Mouse (Mus musculus) embryonic facial prominence, embryonic 13.5 days (tissue): Measurements from ENCODE around the gene Olfr961. TPM values are rescaled to one million over a fixed set of nuclear protein-coding genes. Genes with fewer than 3 reads are reported as not detected.

Source experiments
- ATAC-seq: fragments of 200-750 bp; cut with Nextera tagmentation; 2 replicates; pipeline ENCODE4 v1.8.0; 2017; ENCODE audit warnings: low read depth; ENCODE audit not compliant: insufficient number of reproducible peaks, insufficient read depth, low FRiP score, low TSS enrichment
- H3K27ac ChIP-seq: fragments of 300-500 bp; sonication (generic); 2 replicates; pipeline ENCODE4 v1.5.1; 2015; ENCODE audit warnings: moderate library complexity, mild to moderate bottlenecking, inconsistent platforms
- H3K27me3 ChIP-seq: fragments of 300-500 bp; sonication (generic); 2 replicates; pipeline ENCODE4 v1.6.1; 2015; ENCODE audit warnings: mild to moderate bottlenecking, inconsistent platforms
- H3K36me3 ChIP-seq: fragments of 300-500 bp; sonication (generic); 2 replicates; pipeline ENCODE4 v1.6.1; 2015; ENCODE audit warnings: mild to moderate bottlenecking, inconsistent platforms
- H3K4me1 ChIP-seq: fragments of 300-500 bp; sonication (generic); 2 replicates; pipeline ENCODE4 v1.6.1; 2015; ENCODE audit warnings: inconsistent platforms
- H3K4me2 ChIP-seq: fragments of 300-500 bp; sonication (generic); 2 replicates; pipeline ENCODE4 v1.6.1; 2015; ENCODE audit warnings: moderate library complexity, mild to moderate bottlenecking, inconsistent platforms
- H3K4me3 ChIP-seq: fragments of 300-500 bp; sonication (generic); 2 replicates; pipeline ENCODE4 v1.5.1; 2015; ENCODE audit warnings: mild to moderate bottlenecking, inconsistent platforms
- H3K9ac ChIP-seq: fragments of 300-500 bp; sonication (generic); 2 replicates; pipeline ENCODE4 v1.6.1; 2015; ENCODE audit warnings: mild to moderate bottlenecking, inconsistent platforms
- H3K9me3 ChIP-seq: fragments of 300-500 bp; sonication (generic); 2 replicates; pipeline ENCODE4 v1.6.1; 2016; ENCODE audit warnings: inconsistent platforms
- WGBS: fragments of 180-500 bp; shearing (Covaris S2); methylation state at CpG from one replicate; pipeline ENCODE4 v1.1.7; 2015; ENCODE audit warnings: mixed read lengths; 5-methylcytosine and 5-hydroxymethylcytosine counted together
- polyA plus RNA-seq: library from polyadenylated mRNA; unstranded; fragments of >200 nt; fragmentation: Nextera tagmentation; extraction: Ambion mirVana; gene quantifications from 2 replicates; pipeline ENCODE4 v1.2.1, GENCODE M21; 2015

Gene Olfr961
- polyA plus RNA-seq, 1 experiment from 2014 or later: not detected

DNA sequence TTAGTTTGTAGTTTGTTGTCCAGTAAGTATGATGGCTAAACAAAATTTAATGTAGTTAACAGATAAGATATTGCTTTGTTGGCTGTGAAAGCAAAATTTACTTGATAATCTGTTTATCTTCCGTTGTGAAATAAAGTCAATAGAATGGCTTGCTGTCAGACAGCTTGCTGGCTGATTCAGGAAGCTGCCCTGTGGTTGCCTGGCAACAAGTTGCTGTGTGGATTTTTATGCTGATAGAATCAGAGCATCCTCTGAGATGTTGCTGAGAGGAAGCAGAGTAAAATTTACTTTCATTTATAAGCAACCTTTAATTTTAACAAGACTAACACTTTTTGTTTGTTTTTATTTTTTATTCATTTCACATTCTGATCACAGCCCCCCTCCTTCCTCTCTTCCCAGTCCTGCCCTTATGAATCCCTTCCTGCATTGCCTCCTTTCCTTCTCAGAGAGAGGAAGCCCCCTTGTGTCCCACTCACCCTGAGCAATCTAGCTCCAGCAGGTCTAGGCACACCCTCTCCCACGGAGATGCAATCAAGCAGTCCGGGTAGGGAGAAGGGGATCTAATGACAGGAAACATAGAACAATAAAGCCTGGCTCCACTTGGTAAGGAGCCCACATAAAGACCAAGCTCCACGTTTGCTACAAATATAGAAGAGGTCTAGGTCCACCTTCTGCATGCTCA is 10.8 kb upstream of the Olfr961 start:
- WGBS: 29% methylated on average over 4 of the region's 4 CpGs

DNA sequence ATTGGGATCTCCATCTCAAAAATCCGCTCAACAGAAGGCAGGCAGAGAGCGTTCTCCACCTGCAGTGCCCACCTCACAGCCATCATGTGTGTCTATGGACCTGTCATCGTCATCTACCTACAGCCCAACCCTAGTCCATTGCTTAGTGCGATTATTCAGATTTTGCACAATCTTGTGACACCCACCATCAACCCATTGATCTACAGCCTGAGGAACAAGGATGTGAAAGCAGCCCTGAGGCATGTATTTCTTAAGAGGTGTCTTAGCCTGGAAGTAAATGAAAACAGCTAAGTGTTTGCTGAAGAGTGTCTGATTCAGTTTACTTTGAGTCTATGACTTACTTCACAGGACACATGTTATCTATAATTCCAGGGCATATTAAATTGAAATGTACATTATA is 2.5 kb downstream of the Olfr961 start:
- Histone ChIP-seq H3K4me2 (no peak overlapping the region), H3K27ac (no peak overlapping the region), H3K9me3 (no peaks in the 10 kb centered on the region), H3K4me3 (no peak overlapping the region), H3K9ac (no peak overlapping the region), H3K4me1 (no peaks in the 10 kb centered on the region), H3K27me3 (no peaks in the 10 kb centered on the region), H3K36me3 (no peaks in the 10 kb centered on the region)
- ATAC-seq: no peak
- 90% methylated on average over 4 of the region's 4 CpGs for WGBS

More for the DNA sequence above, 10.8 kb upstream of the Olfr961 start:
- no peaks in the 10 kb centered on the region for H3K9me3 ChIP-seq
- no peaks in the 10 kb centered on the region for H3K36me3 ChIP-seq
- no peak overlapping the region for H3K27ac ChIP-seq
- no peak for ATAC-seq
- no peak overlapping the region for H3K4me3 ChIP-seq
- H3K9ac ChIP-seq: no peak overlapping the region
- no peaks in the 10 kb centered on the region for H3K27me3 ChIP-seq
- no peaks in the 10 kb centered on the region for H3K4me1 ChIP-seq
- H3K4me2 ChIP-seq: no peak overlapping the region

DNA sequence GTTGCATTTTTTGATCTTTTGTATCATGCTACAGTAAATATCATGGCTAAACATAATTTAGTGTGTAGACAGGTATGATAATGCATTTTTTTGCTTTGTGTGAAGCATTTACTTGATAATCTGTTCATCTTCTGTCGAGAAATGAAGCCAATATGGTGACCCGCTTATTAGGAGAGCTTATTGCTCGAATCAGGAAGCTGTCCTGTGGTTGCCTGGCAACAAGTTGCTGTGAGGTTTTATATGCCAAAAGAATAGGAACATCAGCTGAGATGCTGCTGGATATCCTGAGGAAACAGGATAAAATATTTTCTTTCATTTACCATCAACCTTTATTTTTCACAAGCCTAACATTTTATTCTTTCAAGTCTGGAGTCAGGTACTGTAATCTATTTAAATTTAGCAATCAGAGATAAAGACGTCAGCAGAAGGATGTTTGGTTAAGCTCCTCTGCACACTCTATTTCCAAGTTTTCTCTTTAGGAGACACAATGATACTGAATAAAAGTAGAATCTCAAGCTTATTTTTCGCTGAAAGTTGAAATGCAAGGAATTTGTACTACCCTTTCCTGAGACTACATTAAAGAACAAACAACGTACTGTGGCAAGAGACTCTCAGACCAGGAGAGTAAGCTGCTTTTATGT is 10.0 kb downstream of the Olfr961 start:
- Histone ChIP-seq H3K9me3 (no peaks in the 10 kb centered on the region), H3K36me3 (no peaks in the 10 kb centered on the region), H3K9ac (no peak overlapping the region), H3K27ac (no peak overlapping the region), H3K4me2 (no peak overlapping the region), H3K4me1 (no peaks in the 10 kb centered on the region), H3K27me3 (no peaks in the 10 kb centered on the region), H3K4me3 (no peak overlapping the region)
- ATAC-seq: no peak
- 67% methylated on average over 6 of the region's 6 CpGs for whole genome bisulfite sequencing

DNA sequence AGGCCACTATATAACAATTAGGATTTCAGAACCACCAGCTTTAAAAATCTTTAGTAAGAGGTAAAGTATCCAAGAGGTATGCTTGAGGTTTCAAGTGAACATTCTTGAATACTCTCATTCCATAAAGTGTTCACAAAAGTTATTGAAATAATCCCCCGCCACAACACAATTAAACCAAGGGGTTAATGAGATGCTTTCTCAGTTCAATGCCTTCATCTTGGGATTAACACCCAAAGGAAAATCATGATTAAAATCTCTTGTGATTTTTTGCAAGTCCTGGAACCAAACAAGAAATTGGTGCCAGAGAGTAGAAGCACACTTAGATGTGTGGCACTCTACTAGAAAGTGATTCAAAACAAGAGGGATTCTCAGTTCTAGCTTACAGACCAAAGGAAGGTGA is 22.0 kb downstream of the Olfr961 start, which contains the start of gene Olfr963:
Gene Olfr963, plus strand, starts transcription at position 301 of the 400 bp plus-strand sequence.
- WGBS: 87% methylated on average over 1 of the region's 1 CpGs

DNA sequence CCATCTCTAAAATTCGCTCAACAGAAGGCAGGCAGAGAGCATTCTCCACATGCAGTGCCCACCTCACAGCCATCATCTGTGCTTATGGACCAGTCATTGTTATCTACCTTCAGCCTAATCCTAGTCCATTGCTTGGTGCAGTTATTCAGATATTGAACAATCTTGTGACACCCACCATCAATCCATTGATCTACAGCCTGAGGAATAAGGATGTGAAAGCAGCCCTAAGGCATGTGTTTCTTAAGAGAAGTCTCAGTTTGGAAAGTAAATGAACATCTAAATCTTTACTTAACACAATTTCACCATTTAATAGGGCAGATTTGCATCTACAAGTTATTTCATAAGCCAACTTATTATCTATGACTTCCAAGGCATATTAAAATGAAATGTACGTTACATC is 24.8 kb downstream of the Olfr961 start:
- no peak for ATAC-seq
- Histone ChIP-seq H3K27ac (no peak overlapping the region), H3K36me3 (no peaks in the 10 kb centered on the region), H3K4me3 (no peak overlapping the region), H3K4me1 (no peaks in the 10 kb centered on the region), H3K27me3 (no peaks in the 10 kb centered on the region), H3K4me2 (no peak overlapping the region), H3K9ac (no peak overlapping the region), H3K9me3 (no peaks in the 10 kb centered on the region)
- 80% methylated on average over 2 of the region's 2 CpGs for WGBS

More for the DNA sequence above, 22.0 kb downstream of the Olfr961 start, which contains the start of gene Olfr963:
- no peaks in the 10 kb centered on the region for H3K9me3 ChIP-seq
- H3K4me2 ChIP-seq: no peak within 1 kb of the TSS
- H3K36me3 ChIP-seq: no peaks in the 10 kb centered on the region
- ATAC-seq: no peak
- no peaks in the 10 kb centered on the region for H3K4me1 ChIP-seq
- no peak within 1 kb of the TSS for H3K9ac ChIP-seq
- no peak within 1 kb of the TSS for H3K4me3 ChIP-seq
- H3K27me3 ChIP-seq: no peaks in the 10 kb centered on the region
- H3K27ac ChIP-seq: no peak within 1 kb of the TSS

DNA sequence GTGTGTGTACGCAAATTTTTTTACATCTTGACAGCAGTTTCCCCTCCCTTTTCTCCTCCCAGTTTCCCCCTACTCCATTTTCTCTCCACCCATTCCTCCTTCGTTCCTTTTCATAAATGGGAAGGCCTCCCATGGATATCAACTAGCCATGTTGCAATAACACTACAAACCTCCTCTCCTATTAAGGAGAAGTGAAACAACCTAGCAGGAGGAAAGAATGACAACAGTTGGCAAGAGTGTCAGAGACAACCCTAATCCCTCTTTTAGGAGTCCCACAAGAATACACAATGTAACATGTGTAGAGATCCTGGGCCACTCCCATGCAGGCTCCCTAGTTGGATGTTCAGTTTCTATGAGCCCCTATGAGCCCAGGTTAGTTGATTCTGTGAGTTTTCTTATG is 29.9 kb downstream of the Olfr961 start:
- Histone ChIP-seq H3K4me1 (no peaks in the 10 kb centered on the region), H3K4me2 (no peak overlapping the region), H3K4me3 (no peak overlapping the region), H3K27ac (no peak overlapping the region), H3K36me3 (no peaks in the 10 kb centered on the region), H3K9me3 (no peaks in the 10 kb centered on the region), H3K27me3 (no peaks in the 10 kb centered on the region), H3K9ac (no peak overlapping the region)
- no peak for ATAC-seq
- WGBS: 78% methylated on average over 2 of the region's 2 CpGs

DNA sequence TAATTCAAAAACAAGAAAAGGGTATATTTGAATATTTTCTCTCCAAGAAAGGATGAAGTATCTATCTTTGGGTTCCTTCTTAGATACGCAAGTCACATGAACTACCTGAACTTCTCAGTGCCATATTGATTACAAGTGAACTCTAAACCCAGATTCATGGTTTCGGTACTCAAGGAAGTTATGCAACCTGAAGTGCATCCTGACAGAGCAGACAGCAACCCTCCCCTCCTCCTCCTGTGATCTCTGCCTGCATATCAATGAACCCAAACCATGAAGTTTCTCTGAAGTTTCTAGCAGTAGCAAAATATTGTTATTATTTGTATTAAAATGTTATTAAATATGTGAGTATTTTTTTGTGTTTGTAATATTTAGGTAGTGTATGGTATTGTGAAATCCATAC is 33.7 kb downstream of the Olfr961 start:
- WGBS: 96% methylated on average over 2 of the region's 2 CpGs
- H3K4me1 ChIP-seq: no peaks in the 10 kb centered on the region
- H3K36me3 ChIP-seq: no peaks in the 10 kb centered on the region
- H3K9ac ChIP-seq: no peak overlapping the region
- no peak overlapping the region for H3K4me2 ChIP-seq
- no peak for ATAC-seq
- no peaks in the 10 kb centered on the region for H3K9me3 ChIP-seq
- no peak overlapping the region for H3K4me3 ChIP-seq
- H3K27me3 ChIP-seq: no peaks in the 10 kb centered on the region
- no peak overlapping the region for H3K27ac ChIP-seq

DNA sequence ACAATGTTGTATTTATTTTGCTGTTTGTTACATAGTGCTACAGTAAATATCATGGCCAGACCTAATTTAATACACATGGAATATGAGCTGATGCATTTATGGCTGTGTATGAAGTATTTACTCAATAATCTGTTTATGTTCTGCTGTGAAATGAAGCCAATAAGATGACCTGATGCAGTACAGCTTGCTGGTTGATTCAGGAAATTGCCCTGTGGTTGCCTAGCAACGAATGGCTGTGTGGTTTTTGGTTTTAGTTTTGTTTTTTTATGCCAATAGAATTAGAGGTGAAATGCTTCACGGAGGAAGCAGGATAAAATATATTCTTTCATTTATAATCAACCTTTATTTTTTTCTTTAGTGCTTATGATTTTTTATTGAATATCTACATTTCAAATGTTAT is 34.4 kb downstream of the Olfr961 start:
- no peak overlapping the region for H3K4me2 ChIP-seq
- H3K36me3 ChIP-seq: no peaks in the 10 kb centered on the region
- H3K4me1 ChIP-seq: no peaks in the 10 kb centered on the region
- no peaks in the 10 kb centered on the region for H3K9me3 ChIP-seq
- no peaks in the 10 kb centered on the region for H3K27me3 ChIP-seq
- ATAC-seq: no peak
- no peak overlapping the region for H3K27ac ChIP-seq
- 40% methylated on average over 2 of the region's 2 CpGs for WGBS
- no peak overlapping the region for H3K4me3 ChIP-seq
- H3K9ac ChIP-seq: no peak overlapping the region

Other genes starting within 250 kb of the Olfr961 start
- not detected in 2 replicates for gene Olfr952, start 217.9 kb upstream of the Olfr961 start, polyA plus RNA-seq
- gene Olfr954, start 188.4 kb upstream of the Olfr961 start, polyA plus RNA-seq: not detected in 2 replicates
- not detected in 2 replicates for gene Olfr955, start 173.1 kb upstream of the Olfr961 start, polyA plus RNA-seq
- not detected in 2 replicates for gene Olfr44, start 151.1 kb upstream of the Olfr961 start, polyA plus RNA-seq
- gene Olfr957, start 129.3 kb upstream of the Olfr961 start, polyA plus RNA-seq: 0.39 TPM in 1 of 2 replicates, not detected in the other
- not detected in 2 replicates for gene Olfr958, start 91.0 kb upstream of the Olfr961 start, polyA plus RNA-seq
- gene Olfr959, start 69.5 kb upstream of the Olfr961 start, polyA plus RNA-seq: 0.06 TPM in 1 of 2 replicates, not detected in the other
- gene AW551984, start 40.7 kb upstream of the Olfr961 start, polyA plus RNA-seq: 50.9 and 54.9 TPM in 2 replicates
- gene Olfr148, start 34.4 kb upstream of the Olfr961 start, polyA plus RNA-seq: not detected in 2 replicates
- not detected in 2 replicates for gene Olfr960, start 23.7 kb upstream of the Olfr961 start, polyA plus RNA-seq
- not detected in 2 replicates for gene Olfr963, start 22.1 kb downstream of the Olfr961 start, polyA plus RNA-seq
- gene Olfr149, start 62.0 kb downstream of the Olfr961 start, polyA plus RNA-seq: not detected in 2 replicates
- not detected in 2 replicates for gene Olfr965, start 66.3 kb downstream of the Olfr961 start, polyA plus RNA-seq
- gene Olfr150, start 85.9 kb downstream of the Olfr961 start, polyA plus RNA-seq: not detected in 2 replicates
- gene Olfr967, start 101.2 kb downstream of the Olfr961 start, polyA plus RNA-seq: not detected in 2 replicates
- not detected in 2 replicates for gene Olfr968, start 138.2 kb downstream of the Olfr961 start, polyA plus RNA-seq
- not detected in 2 replicates for gene Olfr969, start 145.9 kb downstream of the Olfr961 start, polyA plus RNA-seq
- gene Olfr970, start 163.8 kb downstream of the Olfr961 start, polyA plus RNA-seq: not detected in 2 replicates
- gene Olfr971, start 191.8 kb downstream of the Olfr961 start, polyA plus RNA-seq: not detected in 2 replicates
- gene Olfr972, start 221.3 kb downstream of the Olfr961 start, polyA plus RNA-seq: not detected in 2 replicates